16 mouse cellular contexts compared by ENCODE assay signal in the genomic region with DNA sequence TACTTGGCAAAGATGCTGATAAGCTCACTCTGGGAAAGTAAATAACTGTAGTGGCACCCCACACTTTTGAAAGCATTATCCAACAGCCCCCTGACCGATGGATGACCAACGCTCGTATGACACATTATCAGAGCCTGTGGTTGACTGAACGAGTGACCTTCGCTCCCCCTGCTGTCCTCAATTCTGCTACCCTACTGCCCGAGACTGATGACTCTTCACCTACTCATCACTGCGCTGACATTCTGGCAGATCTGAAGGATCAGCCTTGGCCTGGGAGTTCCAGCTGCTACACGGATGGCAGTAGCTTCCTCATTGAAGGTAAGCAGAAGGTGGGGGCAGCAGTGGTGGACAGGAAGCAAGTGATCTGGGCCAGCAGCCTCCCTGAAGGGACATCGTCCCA. TPM values are rescaled to one million over a fixed set of nuclear protein-coding genes. Genes with fewer than 3 reads are reported as not detected.
DNase-seq lines count a peak whose midpoint lies in the region; ATAC-seq lines count a peak whose summit lies in the region.
"Not testable (repeated sequence)": the region's sequence is repeated elsewhere in the genome, so short reads cannot be mapped to it uniquely, and the experiment has no call there.
"Had no signal": no experiment of that assay in that cellular context is flagged by ENCODE, and none has a peak within 500 bp of the region (broad histone marks: within the 10 kb centered on the region; RNA-seq: fewer than 3 reads in every experiment).

No protein-coding gene starts in this region.

- peak; percentile 70; the same call in 1 of the 2 replicates for ATAC-seq in granulocyte monocyte progenitor cell, adult 5-6 weeks (replicated peaks; ENCODE audit: poor library complexity, severe bottlenecking)
- ATAC-seq in megakaryocyte, adult 5-6 weeks (ENCODE audit: poor library complexity, severe bottlenecking): peak; percentile 68

- H3K4me1 ChIP-seq in ES-E14 (ENCODE audit: control insufficient read depth in 2 of 2, insufficient read depth in 2 of 2, low read length in 2 of 2, poor library complexity in 1 of 2): not testable (repeated sequence)

- not testable (repeated sequence) for H3K4me3 ChIP-seq in ES-E14 (ENCODE audit: insufficient read depth in 1 of 2, low read depth in 1 of 2, low read length in 2 of 2, poor library complexity in 1 of 2, severe bottlenecking in 1 of 2)

- H3K36me3 ChIP-seq in ES-E14 (ENCODE audit: control insufficient read depth, insufficient read depth, low read length, poor library complexity, severe bottlenecking): not testable (repeated sequence)

- in situ Hi-C loops in ES-E14 (cut with MboI; ENCODE audit: low sequenced_read_pairs in 2 of 2, unreplicated experiment in 2 of 2): not testable (repeated sequence)

- not testable (repeated sequence) for H3K9me3 ChIP-seq in ES-E14 (ENCODE audit: control insufficient read depth, insufficient read depth, low read depth, low read length)

- H3K27ac ChIP-seq in ES-E14 (ENCODE audit: insufficient read depth, low read depth, low read length, poor library complexity, severe bottlenecking): peak overlapping the region; percentile 18; the same call in 1 of the 2 replicates

- DNase-seq in 416B (ENCODE audit: low read depth) (peak; percentile 51), adipocyte (ENCODE audit: low spot score) (peak; percentile 52)
- DNase-seq in ES-E14 (ENCODE audit: low read depth, low spot score): not testable (repeated sequence)
- peak; percentile 81 for DNase-seq in adrenal gland, adult 8-10 months
- peak; percentile 36 for DNase-seq in adrenal gland, postnatal 25 days

- H3K9ac ChIP-seq in ES-E14 (ENCODE audit: insufficient read depth, low read depth, low read length, poor library complexity, severe bottlenecking): not testable (repeated sequence)

RNA-seq across cellular contexts. Expression of gene Gm11084, which starts 27.5 kb away (rescaled TPM):
- total RNA-seq in ES-E14 (2012; rRNA removed): not detected in 2 replicates
- total RNA-seq in adrenal gland, adult 8-10 months (2022): not detected
- not detected in 2 replicates for total RNA-seq in adrenal gland, postnatal 25 days (2021)
- not detected in 2 replicates for total RNA-seq in granulocyte monocyte progenitor cell, adult 5-6 weeks (2014; fragmentation: Nextera tagmentation)
- total RNA-seq in granulocyte monocyte progenitor cell, adult 5-6 weeks (2017): not detected in 2 replicates
- total RNA-seq in megakaryocyte, adult 5-6 weeks (2015): not detected in 2 replicates
- not detected in 2 replicates for total RNA-seq in megakaryocyte, adult 5-6 weeks (2017)
- total RNA-seq: adrenal gland, adult 18-20 months; forebrain, postnatal 0 days; gastrocnemius, adult 2 months; gastrocnemius, postnatal 14 days; gastrocnemius, postnatal 4 days; heart, adult 18-20 months; heart, postnatal 14 days; heart, postnatal 4 days; hindbrain, postnatal 0 days had no signal

RNA-seq across cellular contexts. Expression of gene Sp3, which starts 33.8 kb away (rescaled TPM):
- total RNA-seq in ES-E14 (2012; rRNA removed): 52.8 and 60.6 TPM in 2 replicates
- 10 to 100 TPM; 50.9 to 64.7 (median 60.2) TPM for total RNA-seq in adrenal gland, adult 8-10 months (2022)
- 68.4 and 70.6 TPM in 2 replicates for total RNA-seq in adrenal gland, postnatal 25 days (2021)
- total RNA-seq in granulocyte monocyte progenitor cell, adult 5-6 weeks (2014; fragmentation: Nextera tagmentation): 74.7 and 79.6 TPM in 2 replicates
- total RNA-seq in granulocyte monocyte progenitor cell, adult 5-6 weeks (2017): 123 and 136 TPM in 2 replicates
- 196 and 198 TPM in 2 replicates for total RNA-seq in megakaryocyte, adult 5-6 weeks (2015)
- total RNA-seq in megakaryocyte, adult 5-6 weeks (2017): 220 and 269 TPM in 2 replicates
